Mouse (Mus musculus) stomach, embryonic 14.5 days (tissue): ENCODE results near the gene Sgms1. TPM values are rescaled to one million over a fixed set of nuclear protein-coding genes. Genes with fewer than 3 reads are reported as not detected.

Experiments
- ATAC-seq: fragments of 200-750 bp; cut with Nextera tagmentation; 2 replicates; pipeline ENCODE4 v1.8.0; 2017; ENCODE audit warnings: low read depth, moderate TSS enrichment; ENCODE audit not compliant: insufficient number of reproducible peaks, insufficient read depth, low FRiP score
- H3K27ac ChIP-seq: fragments of 300-500 bp; sonication (generic); 2 replicates; pipeline ENCODE4 v1.5.1; 2014; ENCODE audit warnings: mild to moderate bottlenecking, low read length, moderate library complexity, mixed read lengths
- H3K27me3 ChIP-seq: fragments of 300-500 bp; sonication (generic); 2 replicates; pipeline ENCODE4 v1.6.1; 2014; ENCODE audit warnings: low read length, control low read depth, mixed read lengths; ENCODE audit not compliant: control insufficient read depth, insufficient read depth
- H3K36me3 ChIP-seq: fragments of 300-500 bp; sonication (generic); 2 replicates; pipeline ENCODE4 v1.6.1; 2014; ENCODE audit warnings: mild to moderate bottlenecking, control low read depth, low read length, moderate library complexity, mixed read lengths; ENCODE audit not compliant: control insufficient read depth, insufficient read depth
- H3K4me1 ChIP-seq: fragments of 300-500 bp; sonication (generic); 2 replicates; pipeline ENCODE4 v1.6.1; 2014; ENCODE audit warnings: low read length, control low read depth, mixed read lengths; ENCODE audit not compliant: control insufficient read depth, insufficient read depth
- H3K4me2 ChIP-seq: fragments of 300-500 bp; sonication (generic); replicated peaks from 2 replicates; pipeline ENCODE4 v1.6.1; 2014; ENCODE audit warnings: low read depth, low read length, control low read depth
- H3K4me3 ChIP-seq: fragments of 300-500 bp; sonication (generic); 2 replicates; pipeline ENCODE4 v1.5.1; 2014; ENCODE audit warnings: low read depth, low read length, control low read depth
- H3K9ac ChIP-seq: fragments of 300-500 bp; sonication (generic); replicated peaks from 2 replicates; pipeline ENCODE4 v1.6.1; 2014; ENCODE audit warnings: low read depth, mild to moderate bottlenecking, control low read depth, low read length, moderate library complexity, mixed read lengths
- H3K9me3 ChIP-seq: fragments of 300-500 bp; sonication (generic); 2 replicates; pipeline ENCODE4 v1.6.1; 2016; ENCODE audit warnings: low read depth, low read length, control low read depth; ENCODE audit not compliant: control insufficient read depth
- WGBS: fragments of 180-500 bp; shearing (Covaris S2); extraction: QIAGEN DNeasy Blood & Tissue Kit; methylation state at CpG from one replicate; pipeline ENCODE4 v1.1.7; 2014; 5-methylcytosine and 5-hydroxymethylcytosine counted together
- polyA plus RNA-seq: library from polyadenylated mRNA; unstranded; fragments of >200 nt; fragmentation: Nextera tagmentation; extraction: Ambion mirVana; gene quantifications from 2 replicates; pipeline ENCODE4 v1.2.1, GENCODE M21; 2014

Gene Sgms1
- polyA plus RNA-seq, 1 experiment from 2014 or later: 50.9 TPM

DNA sequence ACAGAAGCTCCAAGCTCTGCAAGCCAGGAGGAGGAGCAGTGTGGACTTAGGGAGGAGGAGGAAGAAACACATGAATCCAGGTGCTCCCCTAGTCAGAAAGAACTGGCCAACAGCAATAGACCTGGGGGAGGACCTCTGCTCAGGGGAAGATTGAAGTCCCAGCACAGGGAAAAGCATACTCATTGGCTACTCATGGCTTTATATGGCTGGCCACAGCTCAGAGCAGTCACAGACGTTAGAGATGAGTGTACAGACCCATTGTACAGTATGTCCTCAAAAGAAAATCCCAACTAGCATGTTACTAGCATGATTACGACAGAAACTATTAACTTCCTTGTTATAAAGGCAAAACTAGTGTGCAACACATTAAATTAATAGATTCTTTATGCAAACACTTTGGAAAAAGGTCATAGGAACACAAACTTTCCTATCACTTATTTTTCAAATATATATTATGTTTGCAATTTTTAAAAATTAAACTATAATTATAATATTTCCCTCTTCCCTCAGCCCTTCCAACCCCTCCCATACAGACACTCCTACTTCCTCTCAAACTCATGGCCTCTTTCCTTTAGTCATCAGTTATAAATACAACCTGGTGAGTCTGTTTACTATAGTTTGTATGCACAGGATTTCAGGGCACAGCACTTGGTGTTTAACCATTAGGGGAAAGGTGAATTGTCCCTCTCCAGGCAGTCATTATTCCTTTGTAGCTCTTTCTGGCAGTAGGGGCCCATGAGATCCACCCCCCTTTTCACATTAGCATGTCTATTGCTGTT is 165.0 kb downstream of the Sgms1 start:
- WGBS: 86% methylated on average over 2 of the region's 2 CpGs

DNA sequence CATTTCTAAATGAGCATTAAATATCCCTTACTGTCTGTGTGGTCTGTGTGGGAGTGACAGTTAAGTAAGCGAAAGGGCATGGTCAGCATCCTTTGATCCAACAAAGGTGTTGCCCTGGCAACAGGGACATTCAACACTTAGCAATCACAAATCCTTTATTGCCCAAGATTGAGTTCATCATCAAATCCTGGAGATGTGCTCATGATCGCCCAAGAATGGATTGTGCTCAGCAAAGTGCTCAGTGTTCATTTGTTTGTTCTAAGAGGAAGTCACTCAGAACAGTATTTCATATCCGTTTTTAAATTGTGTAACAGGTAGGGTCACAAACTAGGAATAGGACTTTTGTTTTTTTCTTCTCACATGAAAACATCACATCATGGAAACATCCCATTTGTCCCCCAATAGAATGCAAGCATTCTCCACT is 165.8 kb downstream of the Sgms1 start:
- H3K4me1 ChIP-seq: no peaks in the 10 kb centered on the region
- no peak for ATAC-seq
- no peaks in the 10 kb centered on the region for H3K36me3 ChIP-seq
- no peaks in the 10 kb centered on the region for H3K27me3 ChIP-seq
- WGBS: 78% methylated on average over 3 of the region's 3 CpGs
- H3K4me3 ChIP-seq: no peak overlapping the region
- H3K9me3 ChIP-seq: no peaks in the 10 kb centered on the region
- no peak overlapping the region for H3K9ac ChIP-seq
- no peak overlapping the region for H3K4me2 ChIP-seq
- no peak overlapping the region for H3K27ac ChIP-seq

More for the DNA sequence above, 165.0 kb downstream of the Sgms1 start:
- Histone ChIP-seq H3K4me2 (no peak overlapping the region), H3K4me1 (no peaks in the 10 kb centered on the region), H3K27me3 (no peaks in the 10 kb centered on the region), H3K9ac (no peak overlapping the region), H3K4me3 (no peak overlapping the region), H3K27ac (no peak overlapping the region), H3K36me3 (no peaks in the 10 kb centered on the region), H3K9me3 (no peaks in the 10 kb centered on the region)
- ATAC-seq: no peak

DNA sequence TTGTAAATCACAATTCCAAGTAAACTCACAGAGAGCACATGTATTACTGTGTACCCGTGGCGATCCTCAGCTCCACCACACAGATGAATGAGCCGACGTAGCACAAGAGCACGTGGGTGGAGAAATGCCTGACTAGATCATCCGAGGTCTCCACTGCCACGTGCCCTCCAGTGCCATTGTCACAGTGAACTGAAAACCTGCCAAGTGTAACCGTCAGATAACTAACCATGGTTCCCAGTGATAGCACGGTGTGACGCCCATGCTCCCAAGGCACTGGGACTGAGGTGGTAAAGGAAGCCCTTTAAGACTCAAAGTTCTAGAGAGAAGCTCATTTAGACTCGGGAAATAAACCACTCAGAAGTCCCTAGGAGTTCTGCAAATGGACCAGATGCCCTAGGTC is 167.4 kb downstream of the Sgms1 start:
- H3K9me3 ChIP-seq: no peaks in the 10 kb centered on the region
- H3K36me3 ChIP-seq: no peaks in the 10 kb centered on the region
- no peak overlapping the region for H3K4me2 ChIP-seq
- no peak overlapping the region for H3K27ac ChIP-seq
- H3K9ac ChIP-seq: no peak overlapping the region
- no peaks in the 10 kb centered on the region for H3K27me3 ChIP-seq
- ATAC-seq: no peak; the same call in 1 of the 2 replicates
- H3K4me3 ChIP-seq: no peak overlapping the region
- H3K4me1 ChIP-seq: no peaks in the 10 kb centered on the region
- WGBS: 93% methylated on average over 11 of the region's 11 CpGs

DNA sequence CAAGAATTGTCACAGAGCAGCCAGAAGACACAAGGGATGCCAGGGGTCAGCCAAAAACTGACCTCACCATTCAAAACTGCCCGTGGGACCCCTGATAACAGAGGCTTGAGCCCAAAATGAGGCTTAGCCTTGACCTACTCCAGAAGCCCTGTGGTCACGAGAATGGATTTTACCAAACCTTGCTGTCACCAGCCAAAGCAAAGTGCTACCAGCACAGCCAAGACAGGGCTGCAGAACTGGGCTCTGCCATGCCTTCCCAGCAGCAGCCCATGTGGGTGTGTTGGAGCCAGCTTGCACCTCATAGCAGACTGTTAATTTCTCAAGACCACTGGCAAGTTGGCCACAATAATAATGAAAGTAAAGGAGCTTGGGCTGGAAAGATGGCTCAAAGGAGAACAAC is 168.5 kb downstream of the Sgms1 start:
- Histone ChIP-seq H3K27me3 (no peaks in the 10 kb centered on the region), H3K36me3 (no peaks in the 10 kb centered on the region), H3K9ac (no peak overlapping the region), H3K4me2 (no peak overlapping the region), H3K27ac (no peak overlapping the region), H3K4me3 (no peak overlapping the region), H3K4me1 (no peaks in the 10 kb centered on the region), H3K9me3 (no peaks in the 10 kb centered on the region)
- no peak for ATAC-seq
- WGBS: 67% methylated on average over 2 of the region's 2 CpGs

DNA sequence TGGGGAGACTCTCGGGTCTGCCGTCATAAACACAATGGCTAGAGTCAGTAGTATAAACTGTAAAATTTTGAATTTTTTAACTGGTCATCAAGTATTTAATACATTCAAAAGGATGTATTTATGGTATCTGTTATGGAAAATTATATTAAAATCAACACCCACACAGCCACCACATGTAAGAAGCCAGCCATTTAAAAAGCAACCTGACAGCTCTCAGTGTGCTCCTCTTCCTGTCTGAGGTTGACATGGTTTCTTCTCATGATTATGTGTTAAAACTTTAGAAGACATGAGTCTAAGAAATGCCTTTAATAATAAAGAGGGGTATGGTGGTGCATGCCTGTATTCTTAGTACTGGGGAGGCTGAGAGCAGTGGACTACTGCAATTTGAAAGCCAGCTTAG is 172.8 kb downstream of the Sgms1 start:
- no peak overlapping the region for H3K4me3 ChIP-seq
- H3K36me3 ChIP-seq: no peaks in the 10 kb centered on the region
- H3K27ac ChIP-seq: no peak overlapping the region
- H3K9me3 ChIP-seq: no peaks in the 10 kb centered on the region
- no peaks in the 10 kb centered on the region for H3K27me3 ChIP-seq
- WGBS: 93% methylated on average over 2 of the region's 2 CpGs
- H3K4me1 ChIP-seq: no peaks in the 10 kb centered on the region
- no peak overlapping the region for H3K4me2 ChIP-seq
- no peak for ATAC-seq
- no peak overlapping the region for H3K9ac ChIP-seq

DNA sequence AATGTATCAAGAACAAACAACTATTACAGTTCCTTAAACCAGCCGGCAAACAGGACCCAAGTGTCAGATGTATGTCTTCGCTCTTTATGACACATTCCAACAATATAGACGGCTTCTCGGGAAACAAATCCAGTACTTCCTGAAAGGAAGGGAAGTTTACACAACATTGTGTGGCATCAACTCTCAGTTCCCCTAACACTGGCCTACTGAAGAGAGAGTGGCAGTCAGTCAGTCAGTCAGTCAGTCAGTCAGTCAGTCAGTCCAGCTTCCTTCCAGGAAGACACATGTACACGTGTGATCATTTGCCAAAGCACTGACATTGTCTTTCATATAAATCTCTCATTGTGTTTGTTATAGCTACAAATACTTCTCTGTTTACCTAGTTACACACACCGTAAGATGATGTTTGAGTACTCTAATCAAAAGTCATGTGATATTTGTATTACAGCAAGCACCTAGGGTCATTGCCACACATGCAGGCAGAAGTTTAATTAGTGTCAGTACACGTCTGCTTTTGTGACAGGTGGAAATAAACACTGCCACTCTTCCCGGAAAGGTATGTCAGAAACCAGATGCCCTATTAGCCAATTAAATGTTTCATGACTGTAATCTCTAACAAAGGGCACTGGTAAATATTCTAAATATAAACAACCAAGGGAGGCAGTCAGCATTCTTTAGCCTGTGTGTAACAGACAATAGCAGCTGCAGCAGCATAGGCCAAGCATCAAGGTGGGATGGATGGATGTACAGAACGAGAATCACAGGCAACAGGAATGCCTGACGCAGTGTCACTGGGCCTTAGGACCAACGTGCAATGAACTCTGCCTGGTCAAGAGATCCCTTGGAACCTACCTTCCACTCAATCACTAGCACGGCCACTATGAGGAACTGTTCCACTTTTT is 174.4 kb downstream of the Sgms1 start:
- Histone ChIP-seq H3K9ac (no peak overlapping the region), H3K4me1 (peaks cover 8% of the 10 kb centered on the region), H3K4me2 (no peak overlapping the region), H3K36me3 (no peaks in the 10 kb centered on the region), H3K4me3 (no peak overlapping the region), H3K9me3 (no peaks in the 10 kb centered on the region), H3K27ac (no peak overlapping the region), H3K27me3 (no peaks in the 10 kb centered on the region)
- no peak for ATAC-seq
- WGBS: 57% methylated on average over 12 of the region's 12 CpGs

DNA sequence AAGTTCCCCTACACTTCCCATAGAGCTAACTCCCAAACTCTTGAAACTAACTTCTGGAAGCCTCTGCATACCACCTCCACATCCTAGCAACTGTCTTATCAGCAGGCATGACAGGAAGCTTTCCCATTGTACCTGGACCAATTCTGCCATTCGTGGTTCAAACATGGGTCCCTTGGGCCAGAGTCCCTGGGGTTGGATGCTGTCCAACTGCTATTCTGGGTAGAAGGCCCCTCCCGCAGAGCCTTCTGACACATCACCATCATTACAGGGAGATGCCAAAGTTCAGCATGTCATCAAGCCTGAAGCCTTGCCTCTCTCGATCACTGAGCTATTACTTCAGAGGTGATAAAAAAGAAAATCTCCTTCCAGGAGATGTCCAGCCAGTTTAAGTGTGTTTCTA is 175.9 kb downstream of the Sgms1 start:
- Histone ChIP-seq H3K27ac (no peak overlapping the region), H3K4me1 (peaks cover 9% of the 10 kb centered on the region), H3K4me2 (no peak overlapping the region), H3K36me3 (no peaks in the 10 kb centered on the region), H3K9me3 (no peaks in the 10 kb centered on the region), H3K27me3 (no peaks in the 10 kb centered on the region), H3K4me3 (no peak overlapping the region), H3K9ac (no peak overlapping the region)
- WGBS: 83% methylated on average over 3 of the region's 3 CpGs
- no peak for ATAC-seq

DNA sequence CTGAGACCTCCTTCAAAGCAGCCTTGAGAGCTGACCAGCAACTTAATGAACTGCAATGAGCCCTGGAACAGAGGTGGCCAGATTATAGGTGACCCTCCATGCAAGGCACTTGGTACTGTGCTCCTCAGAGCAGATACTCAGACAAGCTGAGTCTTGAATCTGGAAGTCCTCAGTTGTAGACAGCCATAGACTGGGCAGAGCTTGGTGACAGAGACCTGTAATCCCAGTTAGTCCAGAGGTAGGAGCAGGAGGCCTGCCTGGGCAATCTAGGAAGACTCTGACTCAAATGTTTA is 178.3 kb downstream of the Sgms1 start:
- Histone ChIP-seq H3K27me3 (no peaks in the 10 kb centered on the region), H3K4me2 (peak overlapping the region; percentile 75), H3K9me3 (no peaks in the 10 kb centered on the region), H3K4me3 (peak overlapping the region; percentile 31), H3K4me1 (peaks cover 9% of the 10 kb centered on the region), H3K27ac (peak overlapping the region; percentile 88), H3K36me3 (no peaks in the 10 kb centered on the region), H3K9ac (no peak overlapping the region)
- ATAC-seq: peak; percentile 42; the same call in 1 of the 2 replicates
